Mouse (Mus musculus) bone marrow macrophage, adult 2 months (primary cell): ENCODE measurements around the gene Olfm2.

Source experiments
- CTCF ChIP-seq: IDR thresholded peaks from 2 replicates; pipeline ENCODE4 v1.5.1; 2012; ENCODE audit warnings: low read depth, mild to moderate bottlenecking, low read length, moderate library complexity
- POLR2A ChIP-seq: IDR thresholded peaks from 2 replicates; pipeline ENCODE4 v1.6.1; 2012; ENCODE audit warnings: mild to moderate bottlenecking, low read depth, low read length, borderline replicate concordance

GRCm38 (mm10) chr9:20662874-20663273 lies 83.3 kb downstream of the Olfm2 start:
- TF ChIP-seq CTCF, result no peak
- TF ChIP-seq POLR2A, result no peak
